Mouse (Mus musculus) kidney, postnatal 0 days (tissue): ENCODE measurements around the gene Asb5. TPM values are rescaled to one million over a fixed set of nuclear protein-coding genes. Genes with fewer than 3 reads are reported as not detected.

Experiments used
- ATAC-seq: fragments of 200-750 bp; cut with Nextera tagmentation; replicated peaks from 2 replicates; pipeline ENCODE4 v1.8.0; 2017; ENCODE audit warnings: low read depth, moderate number of reproducible peaks, moderate TSS enrichment, moderate library complexity; ENCODE audit not compliant: low FRiP score
- DNase-seq: peaks from one replicate; pipeline ENCODE4 v3.0.0-alpha.2; 2016; ENCODE audit warnings: low spot score
- H3K27ac ChIP-seq: fragments of 300-500 bp; sonication (generic); 2 replicates; pipeline ENCODE4 v1.5.1; 2014; ENCODE audit warnings: mild to moderate bottlenecking
- H3K27me3 ChIP-seq: fragments of 300-500 bp; sonication (generic); 2 replicates; pipeline ENCODE4 v1.6.1; 2014; ENCODE audit warnings: low read length, mixed read lengths; ENCODE audit not compliant: insufficient read depth
- H3K36me3 ChIP-seq: fragments of 300-500 bp; sonication (generic); 2 replicates; pipeline ENCODE4 v1.6.1; 2014; ENCODE audit warnings: low read length, mixed read lengths; ENCODE audit not compliant: insufficient read depth
- H3K4me1 ChIP-seq: fragments of 300-500 bp; sonication (generic); replicated peaks from 2 replicates; pipeline ENCODE4 v1.6.1; 2014; ENCODE audit warnings: antibody characterized with exemption, low read length, mixed read lengths; ENCODE audit not compliant: insufficient read depth
- H3K4me2 ChIP-seq: fragments of 300-500 bp; sonication (generic); 2 replicates; pipeline ENCODE4 v1.6.1; 2014; ENCODE audit warnings: mild to moderate bottlenecking, low read length, moderate library complexity, mixed read lengths
- H3K4me3 ChIP-seq: fragments of 300-500 bp; sonication (generic); replicated peaks from 2 replicates; pipeline ENCODE4 v1.5.1; 2014; ENCODE audit warnings: low read depth, low read length
- H3K9ac ChIP-seq: fragments of 300-500 bp; sonication (generic); 2 replicates; pipeline ENCODE4 v1.6.1; 2014; ENCODE audit warnings: low read depth, low read length
- H3K9me3 ChIP-seq: fragments of 300-500 bp; sonication (generic); replicated peaks from 2 replicates; pipeline ENCODE4 v1.6.1; 2016; ENCODE audit warnings: low read length, inconsistent platforms, mixed read lengths
- CTCF ChIP-seq: IDR thresholded peaks from 2 replicates; pipeline ENCODE4 v1.5.1; 2016; ENCODE audit warnings: antibody characterized with exemption, low read depth, mild to moderate bottlenecking, moderate library complexity
- WGBS: fragments of 180-500 bp; shearing (Covaris S2); extraction: QIAGEN DNeasy Blood & Tissue Kit; methylation state at CpG from one replicate; pipeline ENCODE4 v1.1.7; 2014; 5-methylcytosine and 5-hydroxymethylcytosine counted together
- polyA plus RNA-seq: library from polyadenylated mRNA; unstranded; fragments of >200 nt; fragmentation: Nextera tagmentation; extraction: Ambion mirVana; gene quantifications from 2 replicates; pipeline ENCODE4 v1.2.1, GENCODE M21; 2015

Asb5 gene
- polyA plus RNA-seq, 1 experiment from 2014 or later, result 6.6 TPM

- Histone ChIP-seq H3K9me3 (no peaks in the 10 kb centered on the region), H3K9ac (no peak overlapping the region), H3K4me3 (no peak overlapping the region), H3K27me3 (no peaks in the 10 kb centered on the region), H3K4me1 (0 out of 2 replicates have a peak, but pooled peaks cover 3% of the 10 kb centered on the region), H3K36me3 (0 out of 2 replicates have a peak, but pooled peaks cover 3% of the 10 kb centered on the region), H3K4me2 (no peak overlapping the region), H3K27ac (no peak overlapping the region)
- ATAC-seq, result no peak
- 97% methylated on average over 6 of the region's 6 CpGs for WGBS
- TF ChIP-seq CTCF, result no peak
- no peak for DNase-seq
Measured at GRCm38 (mm10) chr8:54526700-54527099, 2.7 kb upstream of the Asb5 start.

GRCm38 (mm10) chr8:54528571-54528970 is 809 bp upstream of the Asb5 start:
- peak overlapping the region; percentile 92 for H3K4me3 ChIP-seq
- no peak for ATAC-seq
- 0 out of 2 replicates have a peak, but pooled peaks cover 3% of the 10 kb centered on the region for H3K4me1 ChIP-seq
- no peaks in the 10 kb centered on the region for H3K36me3 ChIP-seq
- peak overlapping the region; percentile 94 for H3K9ac ChIP-seq
- H3K4me2 ChIP-seq, result peak overlapping the region; percentile 82
- no peak for TF ChIP-seq CTCF
- no peaks in the 10 kb centered on the region for H3K27me3 ChIP-seq
- 41% methylated on average over 7 of the region's 7 CpGs for WGBS
- no peak for DNase-seq
- no peak overlapping the region for H3K27ac ChIP-seq
- no peaks in the 10 kb centered on the region for H3K9me3 ChIP-seq

- no peak for DNase-seq
- Histone ChIP-seq H3K4me1 (no peaks in the 10 kb centered on the region), H3K27me3 (no peaks in the 10 kb centered on the region), H3K9me3 (no peaks in the 10 kb centered on the region), H3K27ac (no peak overlapping the region), H3K4me3 (no peak overlapping the region), H3K9ac (no peak overlapping the region), H3K36me3 (no peaks in the 10 kb centered on the region), H3K4me2 (no peak overlapping the region)
- peak; percentile 9; the same call in 1 of the 2 replicates for TF ChIP-seq CTCF
- no peak for ATAC-seq
- 54% methylated on average over 5 of the region's 5 CpGs for WGBS
Measured at GRCm38 (mm10) chr8:54535172-54535571, 5.8 kb downstream of the Asb5 start.

- Histone ChIP-seq H3K27me3 (no peaks in the 10 kb centered on the region), H3K9ac (no peak overlapping the region), H3K27ac (no peak overlapping the region), H3K4me3 (no peak overlapping the region), H3K4me2 (no peak overlapping the region), H3K9me3 (no peaks in the 10 kb centered on the region), H3K36me3 (no peaks in the 10 kb centered on the region), H3K4me1 (no peaks in the 10 kb centered on the region)
- WGBS, result 97% methylated on average over 3 of the region's 3 CpGs
- DNase-seq (peak; percentile 33), ATAC-seq (no peak)
- TF ChIP-seq CTCF, result peak; percentile 61
Measured at GRCm38 (mm10) chr8:54537285-54537684, 7.9 kb downstream of the Asb5 start.

- Histone ChIP-seq H3K4me3 (no peak overlapping the region), H3K9ac (no peak overlapping the region), H3K9me3 (no peaks in the 10 kb centered on the region), H3K27me3 (no peaks in the 10 kb centered on the region), H3K36me3 (no peaks in the 10 kb centered on the region), H3K27ac (no peak overlapping the region), H3K4me1 (no peaks in the 10 kb centered on the region), H3K4me2 (no peak overlapping the region)
- 43% methylated on average over 1 of the region's 1 CpGs for WGBS
- TF ChIP-seq CTCF, result no peak
- ATAC-seq, result no peak
- DNase-seq, result no peak
Measured at GRCm38 (mm10) chr8:54541331-54541730, 12.0 kb downstream of the Asb5 start.

GRCm38 (mm10) chr8:54548383-54548782 is 19.0 kb downstream of the Asb5 start:
- DNase-seq (peak; percentile 18), ATAC-seq (no peak; the same call in 1 of the 2 replicates)
- H3K4me1 ChIP-seq, result no peaks in the 10 kb centered on the region
- no peaks in the 10 kb centered on the region for H3K36me3 ChIP-seq
- no peaks in the 10 kb centered on the region for H3K9me3 ChIP-seq
- H3K9ac ChIP-seq, result no peak overlapping the region
- TF ChIP-seq CTCF, result no peak
- H3K27ac ChIP-seq, result no peak overlapping the region
- no peak overlapping the region for H3K4me2 ChIP-seq
- no peak overlapping the region for H3K4me3 ChIP-seq
- 63% methylated on average over 6 of the region's 6 CpGs for WGBS
- no peaks in the 10 kb centered on the region for H3K27me3 ChIP-seq

GRCm38 (mm10) chr8:54550026-54550574 is 20.7 kb downstream of the Asb5 start:
- no peaks in the 10 kb centered on the region for H3K36me3 ChIP-seq
- WGBS, result 82% methylated on average over 12 of the region's 12 CpGs
- no peak overlapping the region for H3K4me2 ChIP-seq
- DNase-seq (no peak), ATAC-seq (no peak)
- H3K4me3 ChIP-seq, result no peak overlapping the region
- no peaks in the 10 kb centered on the region for H3K9me3 ChIP-seq
- no peak overlapping the region for H3K27ac ChIP-seq
- H3K4me1 ChIP-seq, result no peaks in the 10 kb centered on the region
- no peak overlapping the region for H3K9ac ChIP-seq
- TF ChIP-seq CTCF, result no peak
- no peaks in the 10 kb centered on the region for H3K27me3 ChIP-seq
